Mouse (Mus musculus) heart, adult 2 months (tissue): ENCODE data around the gene 1110032A03Rik.

Experiments
- CTCF ChIP-seq: fragments of 200-600 bp; IDR thresholded peaks from 2 replicates; pipeline ENCODE4 v1.8.1; 2022; ENCODE audit warnings: antibody characterized with exemption, mild to moderate bottlenecking, moderate library complexity
- POLR2A ChIP-seq: fragments of 200-500 bp; IDR thresholded peaks from 2 replicates; pipeline ENCODE4 v1.6.1; 2011; ENCODE audit warnings: mild to moderate bottlenecking, low read depth, low read length, control low read depth; ENCODE audit not compliant: insufficient read depth

DNA sequence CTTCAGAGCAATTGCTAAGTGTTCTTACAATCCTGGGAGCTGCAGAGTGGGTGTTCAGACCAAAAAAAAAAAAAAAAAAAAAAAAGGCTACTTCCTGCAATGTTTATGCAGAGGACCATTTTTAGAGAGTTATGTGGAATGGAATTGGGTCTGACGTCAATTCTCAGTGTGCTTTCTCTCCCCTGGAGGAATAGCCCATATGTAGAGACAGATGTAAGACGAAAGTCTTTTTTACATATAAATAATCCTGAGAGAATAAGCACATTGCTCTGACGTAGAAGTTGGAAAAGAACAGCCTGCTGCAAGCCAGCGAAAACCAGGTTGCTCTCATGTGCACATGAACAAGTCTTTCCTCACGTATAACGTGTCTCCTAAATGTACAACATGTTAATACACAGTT, 44.4 kb upstream of the 1110032A03Rik start:
- TF ChIP-seq CTCF (no peak), POLR2A (no peak)
